Mouse (Mus musculus) B cell, adult 62 days (primary cell): ENCODE measurements around the gene Krtap1-3. TPM values are rescaled to one million over a fixed set of nuclear protein-coding genes. Genes with fewer than 3 reads are reported as not detected.

Source experiments
- total RNA-seq: library from RNA; stranded (reverse); gene quantifications from 4 replicates; pipeline ENCODE4 v1.2.4, GENCODE M21; 2023

Gene Krtap1-3
- not detected in 4 replicates for total RNA-seq

DNA sequence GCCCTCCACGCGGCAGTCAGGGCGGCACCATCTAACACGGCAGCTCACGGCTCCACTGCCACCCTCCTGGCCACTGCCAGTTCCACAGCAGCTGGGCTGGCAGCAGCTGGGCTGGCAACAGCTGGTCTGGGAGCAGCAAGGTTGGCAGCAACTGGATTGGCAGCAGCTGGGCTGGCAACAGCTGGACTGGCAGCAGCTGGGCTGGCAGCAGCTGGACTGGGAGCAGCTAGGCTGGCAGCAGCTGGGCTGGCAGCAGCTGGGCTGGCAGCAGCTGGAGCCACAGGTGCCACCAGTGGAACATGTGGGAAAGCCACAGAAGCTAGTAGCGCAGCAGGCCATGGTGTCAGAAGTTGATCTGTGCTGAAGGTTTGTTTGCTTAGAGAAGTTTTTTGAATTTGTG lies at the start of gene Krtap1-3:
Gene Krtap1-3, minus strand, starts transcription at position 359 of the 400 bp plus-strand sequence.

GRCm38 (mm10) chr11:99634653-99635134 lies 43.6 kb upstream of the Krtap1-3 start, which contains the start of gene Krtap4-2:
Gene Krtap4-2, minus strand, starts transcription at chr11:99635084.

GRCm38 (mm10) chr11:99628138-99628537 lies 37.0 kb upstream of the Krtap1-3 start, which contains the start of gene Krtap4-1:
Gene Krtap4-1, minus strand, starts transcription at chr11:99628238.

GRCm38 (mm10) chr11:99620335-99620734 lies 29.2 kb upstream of the Krtap1-3 start, which contains the start of gene Gm11562:
Gene Gm11562, minus strand, starts transcription at chr11:99620435.

DNA sequence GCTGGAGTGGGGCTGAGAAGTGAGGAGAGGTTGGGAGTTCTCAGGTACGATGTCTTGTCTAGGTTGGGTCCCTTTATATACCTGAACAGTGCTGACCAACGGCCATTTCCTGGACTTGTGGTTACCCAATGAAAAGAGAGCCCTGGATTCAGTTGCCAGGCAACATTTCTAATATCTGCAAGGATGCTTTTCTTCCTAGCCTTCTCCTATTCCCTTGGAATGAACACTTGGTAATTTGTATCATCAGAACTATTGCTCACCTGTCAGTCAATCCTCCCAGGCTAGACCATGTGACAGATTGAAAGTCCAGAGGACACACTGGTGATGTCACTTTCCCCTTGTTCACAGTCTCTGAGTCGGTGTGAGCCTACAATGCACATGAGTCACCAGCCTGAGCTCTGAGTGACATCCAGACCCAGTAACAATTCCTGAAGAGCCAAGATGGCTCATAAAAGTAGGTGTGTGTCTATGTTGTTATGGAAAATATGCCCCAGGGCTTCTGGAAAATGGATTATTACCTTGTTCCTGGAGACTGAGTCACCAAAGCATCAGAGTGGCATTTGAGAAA lies 23.7 kb upstream of the Krtap1-3 start, which contains the start of gene Krtap2-4:
Gene Krtap2-4, minus strand, starts transcription at position 51 of the 568 bp plus-strand sequence.

DNA sequence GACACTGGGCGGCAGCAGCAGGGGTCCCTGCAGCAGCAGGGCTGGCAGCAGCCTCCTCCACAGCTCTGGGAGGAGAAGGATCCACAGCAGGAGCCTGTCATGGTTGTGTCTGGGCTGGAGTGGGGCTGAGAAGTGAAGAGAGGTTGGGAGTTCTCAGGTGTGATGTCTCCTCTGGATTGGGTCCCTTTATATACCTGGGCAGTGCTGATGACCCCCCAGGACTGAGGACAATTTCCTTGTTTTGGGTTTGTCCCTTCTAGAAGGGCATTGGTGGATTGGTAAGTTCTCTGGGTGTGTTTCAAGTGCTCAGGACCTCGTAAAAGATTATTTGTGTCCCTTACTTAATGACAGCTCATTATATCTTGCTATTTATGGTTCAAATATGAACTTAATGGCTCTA lies 18.9 kb upstream of the Krtap1-3 start, which contains the start of gene Gm11937:
Gene Gm11937, minus strand, starts transcription at position 101 of the 400 bp plus-strand sequence.

GRCm38 (mm10) chr11:99603208-99603607 lies 12.1 kb upstream of the Krtap1-3 start, which contains the start of gene Gm11938:
Gene Gm11938, minus strand, starts transcription at chr11:99603308.

DNA sequence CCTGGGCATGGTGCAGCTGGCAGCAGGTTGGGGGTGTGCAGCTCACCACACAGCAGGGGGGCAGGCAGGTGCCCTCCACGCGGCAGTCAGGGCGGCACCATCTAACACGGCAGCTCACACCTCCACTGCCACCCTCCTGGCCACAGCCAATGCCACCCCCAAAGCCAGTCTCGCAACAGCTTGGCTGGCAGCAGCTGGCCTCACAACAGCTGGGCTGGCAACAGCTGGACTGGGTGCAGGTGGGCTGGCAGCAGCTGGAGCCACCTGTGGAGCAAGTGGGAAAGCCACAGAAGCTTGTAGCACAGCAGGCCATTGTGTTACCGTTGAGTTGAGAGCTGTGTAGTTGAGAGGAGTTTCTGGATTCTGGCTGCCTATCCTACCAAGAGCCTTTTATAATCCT lies 6.6 kb upstream of the Krtap1-3 start, which contains the start of gene Krtap9-3:
Gene Krtap9-3, minus strand, starts transcription at position 364 of the 400 bp plus-strand sequence.

GRCm38 (mm10) chr11:99583245-99583704 lies 7.9 kb downstream of the Krtap1-3 start, which contains the start of gene Krtap1-4:
Gene Krtap1-4, minus strand, starts transcription at chr11:99583654.

GRCm38 (mm10) chr11:99580636-99581035 lies 10.5 kb downstream of the Krtap1-3 start, which contains the start of gene Krtap1-5:
Gene Krtap1-5, minus strand, starts transcription at chr11:99581016.

DNA sequence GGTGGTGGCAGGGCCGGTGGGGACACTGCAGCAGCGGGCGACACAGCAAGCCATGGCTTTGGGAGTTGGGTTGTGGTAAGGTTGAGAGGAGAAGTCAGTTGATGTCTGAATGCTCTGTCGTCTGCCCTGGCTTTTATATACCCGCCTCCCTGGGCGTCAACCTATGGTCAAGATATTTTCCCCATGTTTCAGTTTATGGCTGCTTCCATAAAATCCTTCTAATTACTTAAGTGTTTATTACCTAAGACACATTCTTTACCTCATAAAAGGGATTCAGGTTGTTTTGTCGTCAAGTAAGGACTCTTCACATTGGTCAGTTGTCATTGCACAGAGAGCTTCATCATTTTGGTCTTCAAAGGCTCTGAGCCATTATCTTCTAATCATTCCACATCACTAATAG lies 24.6 kb downstream of the Krtap1-3 start, which contains the start of gene Krtap3-1:
Gene Krtap3-1, minus strand, starts transcription at position 101 of the 400 bp plus-strand sequence.

DNA sequence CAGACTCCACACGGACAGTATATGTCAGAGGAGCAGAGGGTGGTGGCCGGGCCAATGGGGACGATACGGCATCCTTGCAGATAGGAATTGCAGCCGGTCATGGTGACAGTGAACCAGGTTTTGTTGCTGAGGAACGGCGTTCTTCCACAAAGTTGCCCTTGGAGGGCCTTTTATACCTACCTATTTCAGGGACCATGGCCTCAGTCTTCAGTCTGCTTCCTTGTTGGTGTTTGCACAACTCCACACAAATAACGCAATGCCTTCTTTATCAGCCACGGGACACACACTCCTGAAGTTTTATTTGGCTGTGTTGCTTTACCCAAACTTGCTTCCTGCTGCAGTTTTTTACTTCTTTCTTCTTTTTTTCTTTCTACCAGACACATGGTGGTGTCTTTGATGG lies 31.8 kb downstream of the Krtap1-3 start, which contains the start of gene Gm11939:
Gene Gm11939, minus strand, starts transcription at position 101 of the 400 bp plus-strand sequence.

DNA sequence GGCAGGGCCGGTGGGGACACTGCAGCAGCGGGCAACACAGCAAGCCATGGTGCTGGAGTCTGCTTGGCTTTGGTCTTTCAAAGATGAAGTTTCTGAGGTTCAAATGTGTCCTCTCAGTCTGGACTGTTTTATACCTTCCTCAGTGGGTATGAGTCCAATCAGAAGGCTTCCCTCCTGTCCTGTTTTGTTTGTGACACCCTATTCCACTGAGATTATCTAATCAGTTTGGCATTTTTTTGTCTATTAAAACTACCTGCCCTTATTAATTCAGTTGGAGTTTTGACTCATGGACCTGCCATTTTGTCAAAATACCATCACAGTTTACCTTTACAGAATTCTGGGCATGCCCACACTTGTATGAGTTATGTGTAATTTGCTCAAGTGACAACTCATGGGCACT lies 34.4 kb downstream of the Krtap1-3 start, which contains the start of gene Krtap3-2:
Gene Krtap3-2, minus strand, starts transcription at position 101 of the 400 bp plus-strand sequence.

DNA sequence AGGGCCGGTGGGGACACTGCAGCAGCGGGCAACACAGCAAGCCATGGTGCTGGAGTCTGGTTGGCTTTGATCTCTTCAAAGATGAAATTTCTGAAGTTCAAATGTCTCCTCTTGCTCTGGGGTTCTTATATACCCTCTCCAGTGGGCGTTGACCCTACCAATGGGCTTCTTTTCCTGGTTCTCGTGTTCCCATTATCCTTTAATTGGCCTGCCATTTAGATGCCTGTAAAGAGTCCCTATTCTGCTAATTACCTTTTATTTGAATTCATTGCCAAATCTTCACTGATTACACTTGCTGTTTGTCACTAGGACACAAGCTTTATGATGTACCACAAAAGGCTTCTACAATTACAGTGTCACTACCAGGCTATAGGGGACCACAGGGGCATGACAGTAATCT lies 40.4 kb downstream of the Krtap1-3 start, which contains the start of gene Krtap3-3:
Gene Krtap3-3, minus strand, starts transcription at position 101 of the 400 bp plus-strand sequence.

Other genes starting within 250 kb of the Krtap1-3 start
- gene Krt27, start 240.2 kb downstream of the Krtap1-3 start, total RNA-seq = not detected in 4 replicates
- not detected in 4 replicates for gene Krt28, start 216.4 kb downstream of the Krtap1-3 start, total RNA-seq
- 2.1 to 3.6 TPM (median 2.4 TPM) in 4 replicates for gene Krt10, start 202.0 kb downstream of the Krtap1-3 start, total RNA-seq
- not detected in 4 replicates for gene Krt12, start 169.1 kb downstream of the Krtap1-3 start, total RNA-seq
- not detected in 4 replicates for gene Krt20, start 153.2 kb downstream of the Krtap1-3 start, total RNA-seq
- not detected in 4 replicates for gene Krt23, start 98.2 kb downstream of the Krtap1-3 start, total RNA-seq
- not detected in 4 replicates for gene Krt39, start 70.0 kb downstream of the Krtap1-3 start, total RNA-seq
- gene Krt40, start 48.2 kb downstream of the Krtap1-3 start, total RNA-seq = not detected in 4 replicates
- gene Krtap3-3, start 40.5 kb downstream of the Krtap1-3 start, total RNA-seq = not detected in 4 replicates
- gene Krtap3-2, start 34.5 kb downstream of the Krtap1-3 start, total RNA-seq = not detected in 4 replicates
- gene Gm11939, start 31.9 kb downstream of the Krtap1-3 start, total RNA-seq = not detected in 4 replicates
- not detected in 4 replicates for gene Krtap3-1, start 24.7 kb downstream of the Krtap1-3 start, total RNA-seq
- not detected in 4 replicates for gene Krtap1-5, start 10.3 kb downstream of the Krtap1-3 start, total RNA-seq
- gene Krtap1-4, start 7.7 kb downstream of the Krtap1-3 start, total RNA-seq = not detected in 4 replicates
- not detected in 4 replicates for gene Krtap9-3, start 6.8 kb upstream of the Krtap1-3 start, total RNA-seq
- not detected in 4 replicates for gene Gm11938, start 12.0 kb upstream of the Krtap1-3 start, total RNA-seq
- gene Gm11937, start 18.9 kb upstream of the Krtap1-3 start, total RNA-seq = not detected in 4 replicates
- gene Krtap2-4, start 23.5 kb upstream of the Krtap1-3 start, total RNA-seq = not detected in 4 replicates
- gene Gm11562, start 29.1 kb upstream of the Krtap1-3 start, total RNA-seq = not detected in 4 replicates
- gene Krtap4-1, start 36.9 kb upstream of the Krtap1-3 start, total RNA-seq = not detected in 4 replicates
- not detected in 4 replicates for gene Krtap4-2, start 43.7 kb upstream of the Krtap1-3 start, total RNA-seq
- not detected in 4 replicates for gene Krtap4-7, start 52.8 kb upstream of the Krtap1-3 start, total RNA-seq
- not detected in 4 replicates for gene Gm11555, start 58.9 kb upstream of the Krtap1-3 start, total RNA-seq
- not detected in 4 replicates for gene Gm11563, start 67.6 kb upstream of the Krtap1-3 start, total RNA-seq
- not detected in 4 replicates for gene Krtap4-6, start 74.6 kb upstream of the Krtap1-3 start, total RNA-seq
- gene Gm14190, start 99.4 kb upstream of the Krtap1-3 start, total RNA-seq = not detected in 4 replicates
- not detected in 4 replicates for gene Gm14180, start 143.0 kb upstream of the Krtap1-3 start, total RNA-seq
- not detected in 4 replicates for gene Gm11595, start 181.6 kb upstream of the Krtap1-3 start, total RNA-seq
- gene Krtap4-8, start 189.4 kb upstream of the Krtap1-3 start, total RNA-seq = not detected in 4 replicates
- not detected in 4 replicates for gene Krtap4-9, start 193.9 kb upstream of the Krtap1-3 start, total RNA-seq
- gene Gm11596, start 202.1 kb upstream of the Krtap1-3 start, total RNA-seq = not detected in 4 replicates
- not detected in 4 replicates for gene Gm11569, start 207.6 kb upstream of the Krtap1-3 start, total RNA-seq
- gene Gm11554, start 213.1 kb upstream of the Krtap1-3 start, total RNA-seq = not detected in 4 replicates
- gene Krtap4-13, start 218.6 kb upstream of the Krtap1-3 start, total RNA-seq = not detected in 4 replicates
- gene Gm11564, start 224.3 kb upstream of the Krtap1-3 start, total RNA-seq = not detected in 4 replicates
- gene 2300003K06Rik, start 246.7 kb upstream of the Krtap1-3 start, total RNA-seq = not detected in 4 replicates